In the genomic region with DNA sequence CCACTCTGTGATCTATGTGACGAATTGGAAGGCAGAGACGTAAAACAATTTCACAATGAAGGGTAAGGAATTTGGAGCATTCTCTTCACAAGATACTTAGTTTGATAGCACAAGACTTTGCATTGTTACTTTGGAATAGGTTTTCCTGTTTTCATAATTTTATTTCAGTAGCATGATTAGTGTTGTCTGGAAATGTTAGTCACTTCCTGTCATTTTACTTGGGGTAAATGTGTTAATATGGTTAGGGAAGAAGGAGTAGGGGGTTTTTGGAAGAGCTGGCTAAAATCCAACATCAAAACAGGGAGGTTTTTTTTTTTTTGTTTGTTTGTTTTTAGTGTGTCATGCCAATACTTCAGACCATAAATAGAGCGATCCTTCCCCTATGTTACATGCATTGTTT, we compare ENCODE assay signal across 34 mouse cellular contexts. TPM values are rescaled to one million over a fixed set of nuclear protein-coding genes. Genes with fewer than 3 reads are reported as not detected.
DNase-seq lines count a peak whose midpoint lies in the region; ATAC-seq lines count a peak whose summit lies in the region.
"Had no signal": no experiment of that assay in that cellular context is flagged by ENCODE, and none has a peak within 500 bp of the region (broad histone marks: within the 10 kb centered on the region; RNA-seq: fewer than 3 reads in every experiment).

No protein-coding gene starts in this region.

- DNase-seq in heart, adult 8-10 months (ENCODE audit: low spot score) = peak; percentile 48
- no peak for DNase-seq in heart, postnatal 25 days (ENCODE audit: low spot score)
- DNase-seq in kidney, adult 9 months = peak; percentile 10
- DNase-seq in kidney, postnatal 10 days = no peak
- DNase-seq: adrenal gland, adult 2 months; adrenal gland, postnatal 14 days; cerebellum, adult 11-12 months; cerebellum, adult 8-10 months; cerebellum, postnatal 10 days; cerebellum, postnatal 36 days; embryo, embryonic 11 days; gastrocnemius, postnatal 25 days; heart, adult 18-20 months; heart, postnatal 36 days had no signal

- ATAC-seq in erythroid progenitor cell, adult 5-6 weeks (replicated peaks; ENCODE audit: low FRiP score, poor library complexity, severe bottlenecking) = no peak
- ATAC-seq: CD4-positive, CD25-positive, alpha-beta regulatory T cell, adult 4 months; forebrain, embryonic 13.5 days; forebrain, embryonic 16.5 days; hindbrain, embryonic 16.5 days; intestine, embryonic 15.5 days had no signal

- peak overlapping the region; percentile 82 for H3K27ac ChIP-seq in brown adipose tissue, adult 24 weeks (replicated peaks; ENCODE audit: low read depth, low read length)
- H3K27ac ChIP-seq: embryonic facial prominence, embryonic 10.5 days; embryonic facial prominence, embryonic 13.5 days; forebrain, embryonic 10.5 days; forebrain, embryonic 13.5 days; hindbrain, embryonic 10.5 days; hindbrain, embryonic 13.5 days; intestine, embryonic 15.5 days had no signal

- intact Hi-C loops in heart, postnatal 25 days (cut with DNase I) = loop anchor here (5.0 kb wide), 1 partner anchor 146 kb away; no protein-coding TSS in a partner anchor

- H3K4me3 ChIP-seq in brown adipose tissue, adult 24 weeks (ENCODE audit: insufficient read depth, low read depth, low read length) = no peak overlapping the region
- H3K4me3 ChIP-seq: embryonic facial prominence, embryonic 10.5 days; embryonic facial prominence, embryonic 13.5 days; erythroblast, embryonic 14.5 days; forebrain, embryonic 10.5 days; forebrain, embryonic 13.5 days; heart, embryonic 12.5 days; heart, embryonic 15.5 days; hindbrain, embryonic 10.5 days; hindbrain, embryonic 13.5 days; intestine, embryonic 15.5 days had no signal

- 0 out of 2 replicates have a peak, but pooled peaks cover 2% of the 10 kb centered on the region for H3K4me1 ChIP-seq in brown adipose tissue, adult 24 weeks (ENCODE audit: control insufficient read depth, insufficient read depth, insufficient read length, low read length)
- H3K4me1 ChIP-seq: embryonic facial prominence, embryonic 10.5 days; embryonic facial prominence, embryonic 13.5 days; forebrain, embryonic 10.5 days; forebrain, embryonic 13.5 days; heart, embryonic 12.5 days; heart, embryonic 15.5 days; hindbrain, embryonic 10.5 days; hindbrain, embryonic 13.5 days; intestine, embryonic 15.5 days had no signal

RNA-seq across cellular contexts. Expression of a gene that starts 46.5 kb away (rescaled TPM):
- not detected for total RNA-seq in heart, adult 8-10 months (2022)
- not detected for total RNA-seq in heart, postnatal 25 days (2021)
- polyA plus RNA-seq in brown adipose tissue, adult 24 weeks (2012; ENCODE audit: insufficient read depth, insufficient read length, missing spikeins) = not detected in 2 replicates
- total RNA-seq in erythroid progenitor cell, adult 5-6 weeks (2015; ENCODE audit: low replicate concordance) = not detected in 2 replicates
- total RNA-seq in erythroid progenitor cell, adult 5-6 weeks (2017; ENCODE audit: low replicate concordance) = not detected in 2 replicates
- total RNA-seq: adrenal gland, adult 2 months; adrenal gland, postnatal 14 days; adrenal gland, postnatal 4 days; gastrocnemius, postnatal 25 days; heart, postnatal 36 days; MEL had no signal
- polyA plus RNA-seq: adrenal gland, adult 2 months; C2C12; CD4-positive, CD25-positive, alpha-beta regulatory T cell, adult 4 months; cortical plate, adult 2 months; embryonic facial prominence, embryonic 10.5 days; embryonic facial prominence, embryonic 13.5 days; erythroblast, embryonic 14.5 days; forebrain, embryonic 10.5 days; forebrain, embryonic 13.5 days; forebrain, embryonic 16.5 days; gonadal fat pad, adult 2 months; heart, embryonic 12.5 days; heart, embryonic 15.5 days; hindbrain, embryonic 10.5 days; hindbrain, embryonic 13.5 days; hindbrain, embryonic 16.5 days; intestine, embryonic 15.5 days had no signal

RNA-seq across cellular contexts. Expression of a gene that starts 47.3 kb away (rescaled TPM):
- total RNA-seq in heart, adult 8-10 months (2022) = 10 to 100 TPM; 44.2 to 59.7 (median 53.0) TPM
- total RNA-seq in heart, postnatal 25 days (2021) = 10 to 100 TPM; 54.5 to 71.2 TPM
- 132 and 150 TPM in 2 replicates for polyA plus RNA-seq in brown adipose tissue, adult 24 weeks (2012; ENCODE audit: insufficient read depth, insufficient read length, missing spikeins)
- total RNA-seq in erythroid progenitor cell, adult 5-6 weeks (2015; ENCODE audit: low replicate concordance) = not detected in 2 replicates
- total RNA-seq in erythroid progenitor cell, adult 5-6 weeks (2017; ENCODE audit: low replicate concordance) = 0.64 TPM in 1 of 2 replicates, not detected in the other
- total RNA-seq: MEL had no signal
- polyA plus RNA-seq: erythroblast, embryonic 14.5 days had no signal

Comparison
In these comparisons a context has a peak if more than half of its experiments do, and no peak if none do; other contexts are left out.
1. DNase-seq: peak in heart, adult 8-10 months (single experiment) and kidney, adult 9 months (single experiment); none in heart, postnatal 25 days (single experiment) and kidney, postnatal 10 days (single experiment).
2. RNA of a gene that starts 47.3 kb away (total RNA-seq): 54.5 to 71.2 TPM in heart, postnatal 25 days and 44.2 to 59.7 TPM in heart, adult 8-10 months; 0.64 TPM in erythroid progenitor cell, adult 5-6 weeks; every median in the first group is over 10 times any median in the second.